In genomic region chr11:101170354-101170810, GRCm38 (mm10) we compare ENCODE assay signal across 8 mouse cellular contexts. TPM values are rescaled to one million over a fixed set of nuclear protein-coding genes. Genes with fewer than 3 reads are reported as not detected.
DNase-seq lines count a peak whose midpoint lies in the region; ATAC-seq lines count a peak whose summit lies in the region.

Cntnap1 (plus strand) TSS chr11:101170523.

- H3K4me1 ChIP-seq in neural tube, embryonic 11.5 days (ENCODE audit: control insufficient read depth, insufficient read depth, low read length) = peaks cover 19% of the 10 kb centered on the region
- H3K4me1 ChIP-seq in heart, embryonic 10.5 days = peaks cover 73% of the 10 kb centered on the region
- H3K4me1 ChIP-seq in kidney, embryonic 15.5 days = peaks cover 83% of the 10 kb centered on the region

- H3K36me3 ChIP-seq in neural tube, embryonic 11.5 days (ENCODE audit: control insufficient read depth, insufficient read depth, low read length) = no peaks in the 10 kb centered on the region
- H3K36me3 ChIP-seq in heart, embryonic 10.5 days = peaks cover 23% of the 10 kb centered on the region
- H3K36me3 ChIP-seq in kidney, embryonic 15.5 days = peaks cover 23% of the 10 kb centered on the region

- no peaks in the 10 kb centered on the region for H3K9me3 ChIP-seq in neural tube, embryonic 11.5 days (ENCODE audit: control insufficient read depth, low read length)
- no peaks in the 10 kb centered on the region for H3K9me3 ChIP-seq in heart, embryonic 10.5 days
- H3K9me3 ChIP-seq in kidney, embryonic 15.5 days (replicated peaks) = no peaks in the 10 kb centered on the region

- peak within 1 kb of the TSS; percentile 76 for H3K4me2 ChIP-seq in neural tube, embryonic 11.5 days (ENCODE audit: low read depth)
- peak within 1 kb of the TSS; percentile 94 for H3K4me2 ChIP-seq in kidney, embryonic 15.5 days

- H3K27me3 ChIP-seq in neural tube, embryonic 11.5 days (ENCODE audit: control insufficient read depth, insufficient read depth, low read length) = peaks cover 72% of the 10 kb centered on the region
- H3K27me3 ChIP-seq in heart, embryonic 10.5 days (ENCODE audit: insufficient read depth, poor library complexity, severe bottlenecking) = peaks cover 75% of the 10 kb centered on the region
- H3K27me3 ChIP-seq in kidney, embryonic 15.5 days = peaks cover 44% of the 10 kb centered on the region

- peak within 1 kb of the TSS; percentile 58 for H3K9ac ChIP-seq in neural tube, embryonic 11.5 days (ENCODE audit: low read length)
- H3K9ac ChIP-seq in kidney, embryonic 15.5 days = peak within 1 kb of the TSS; percentile 75

- H3K4me3 ChIP-seq in neural tube, embryonic 11.5 days (ENCODE audit: low read depth, low read length) = peak within 1 kb of the TSS; percentile 65
- H3K4me3 ChIP-seq in heart, embryonic 10.5 days = peak within 1 kb of the TSS; percentile 76
- peak within 1 kb of the TSS; percentile 75 for H3K4me3 ChIP-seq in kidney, embryonic 15.5 days (replicated peaks)

- under 1% methylated on average over 35 of the region's 35 CpGs for WGBS in neural tube, embryonic 11.5 days
- under 1% methylated on average over 35 of the region's 35 CpGs for WGBS in heart, embryonic 10.5 days
- under 1% methylated on average over 35 of the region's 35 CpGs for WGBS in kidney, embryonic 15.5 days

- no peak for ATAC-seq in neural tube, embryonic 11.5 days (ENCODE audit: insufficient read depth, low FRiP score, low TSS enrichment)
- no peak for ATAC-seq in kidney, embryonic 15.5 days (replicated peaks; ENCODE audit: low FRiP score)

- peak within 1 kb of the TSS; percentile 15; the same call in 1 of the 2 replicates for H3K27ac ChIP-seq in neural tube, embryonic 11.5 days (ENCODE audit: low read depth, low read length)
- H3K27ac ChIP-seq in heart, embryonic 10.5 days = peak within 1 kb of the TSS; percentile 88
- peak within 1 kb of the TSS; percentile 93 for H3K27ac ChIP-seq in kidney, embryonic 15.5 days

- no peak for DNase-seq in neural tube, embryonic 11.5 days (ENCODE audit: low spot score)
- no peak for DNase-seq in neural tube, embryonic 10.5 days (ENCODE audit: extremely low spot score, low spot score)
- DNase-seq in cerebellum, postnatal 25 days = peak; percentile 77 to 82
- no peak for DNase-seq in heart, embryonic 10.5 days (ENCODE audit: low spot score)
- peak; percentile 79 to 85 for DNase-seq in lung, adult 18-20 months
- DNase-seq in skeletal muscle tissue, adult 2 months (ENCODE audit: low read depth, low spot score) = peak; percentile 84
- DNase-seq in thymus, postnatal 36 days = no peak

RNA-seq across cellular contexts. Expression of gene Cntnap1, which starts in this region (rescaled TPM):
- 0.94 and 1.0 TPM in 2 replicates for polyA plus RNA-seq in neural tube, embryonic 11.5 days (2014; fragmentation: Nextera tagmentation; extraction: Ambion mirVana)
- 0.39 and 0.44 TPM in 2 replicates for polyA plus RNA-seq in heart, embryonic 10.5 days (2016; fragmentation: Nextera tagmentation; extraction: Ambion mirVana)
- polyA plus RNA-seq in kidney, embryonic 15.5 days (2015; fragmentation: Nextera tagmentation; extraction: Ambion mirVana) = 1.9 and 2.0 TPM in 2 replicates

Comparison
In these comparisons a context has a peak if more than half of its experiments do, and no peak if none do; other contexts are left out.
1. DNase-seq: peak in cerebellum, postnatal 25 days (2 of 2), lung, adult 18-20 months (2 of 2) and skeletal muscle tissue, adult 2 months (single experiment); none in neural tube, embryonic 11.5 days (single experiment), neural tube, embryonic 10.5 days (single experiment), heart, embryonic 10.5 days (single experiment) and thymus, postnatal 36 days (0 of 2).
2. H3K27ac ChIP-seq: peak in every context shown above with its lines; median percentile 93 in kidney, embryonic 15.5 days; 88 in heart, embryonic 10.5 days; 15 in neural tube, embryonic 11.5 days.
3. Peak in every context shown above with its lines, with median percentiles within 50 percentile points of each other: H3K4me3 ChIP-seq.